Mouse (Mus musculus): ENCODE measurements around the gene Arhgef25.

- no peak for TF ChIP-seq POLR2A (IDR thresholded peaks at IDR 0.05; ENCODE audit: control insufficient read depth, low read depth, low read length)
- no peak for TF ChIP-seq CTCF (IDR thresholded peaks at IDR 0.05; ENCODE audit: control insufficient read depth, insufficient read depth, insufficient replicate concordance, low read depth, low read length)
Measured at GRCm38 (mm10) chr10:127187371-127188078, 2.4 kb downstream of the Arhgef25 start.

Measured in testis, adult 2 months (tissue).